17 mouse cellular contexts compared by ENCODE assay signal in genomic region chr3:130283011-130283760, GRCm38 (mm10).
DNase-seq lines count a peak whose midpoint lies in the region; ATAC-seq lines count a peak whose summit lies in the region.
"Had no signal": no experiment of that assay in that cellular context is flagged by ENCODE, and none has a peak within 500 bp of the region (broad histone marks: within the 10 kb centered on the region; RNA-seq: fewer than 3 reads in every experiment).

No protein-coding gene starts in this region.

- DNase-seq in cerebellum, postnatal 14 days, result peak; percentile 37 to 69
- DNase-seq in cerebellum, postnatal 4 days (ENCODE audit: low spot score in 2 of 2), result no peak
- peak; percentile 3 for DNase-seq in kidney, adult 9 months
- no peak for DNase-seq in kidney, adult 8-10 months
- DNase-seq in neural tube, embryonic 10.5 days (ENCODE audit: extremely low spot score, low spot score), result no peak
- DNase-seq: cerebellum, adult 9-10 months; forebrain, postnatal 0 days; left cerebral cortex, postnatal 4 days had no signal

- no peak overlapping the region for H3K4me3 ChIP-seq in neural tube, embryonic 15.5 days (replicated peaks)
- H3K4me3 ChIP-seq in midbrain, embryonic 16.5 days (ENCODE audit: low read depth, low read length), result no peak overlapping the region
- H3K4me3 ChIP-seq: embryonic facial prominence, embryonic 13.5 days; heart, embryonic 12.5 days; liver, embryonic 15.5 days; megakaryocyte, embryonic 14.5 days; stomach, embryonic 15.5 days had no signal

- no peaks in the 10 kb centered on the region for H3K27me3 ChIP-seq in neural tube, embryonic 15.5 days (replicated peaks)
- H3K27me3 ChIP-seq in midbrain, embryonic 16.5 days (ENCODE audit: control insufficient read depth, insufficient read depth, low read depth, low read length), result no peaks in the 10 kb centered on the region
- H3K27me3 ChIP-seq: embryonic facial prominence, embryonic 13.5 days; heart, embryonic 12.5 days; liver, embryonic 15.5 days; megakaryocyte, embryonic 14.5 days; Patski; stomach, embryonic 15.5 days had no signal

- no peaks in the 10 kb centered on the region for H3K9me3 ChIP-seq in neural tube, embryonic 15.5 days (replicated peaks)
- no peaks in the 10 kb centered on the region for H3K9me3 ChIP-seq in midbrain, embryonic 16.5 days (replicated peaks; ENCODE audit: control insufficient read depth, low read length, poor library complexity, severe bottlenecking)
- H3K9me3 ChIP-seq: embryonic facial prominence, embryonic 13.5 days; heart, embryonic 12.5 days; liver, embryonic 15.5 days; stomach, embryonic 15.5 days had no signal

- WGBS in neural tube, embryonic 15.5 days, result 46% methylated on average over 11 of the region's 11 CpGs
- WGBS in midbrain, embryonic 16.5 days, result 43% methylated on average over 11 of the region's 11 CpGs

- H3K36me3 ChIP-seq in neural tube, embryonic 15.5 days, result no peaks in the 10 kb centered on the region
- no peaks in the 10 kb centered on the region for H3K36me3 ChIP-seq in midbrain, embryonic 16.5 days (ENCODE audit: control insufficient read depth, insufficient read depth, low read length)
- H3K36me3 ChIP-seq: embryonic facial prominence, embryonic 13.5 days; heart, embryonic 12.5 days; liver, embryonic 15.5 days; stomach, embryonic 15.5 days had no signal

- H3K4me2 ChIP-seq in neural tube, embryonic 15.5 days, result no peak overlapping the region
- H3K4me2 ChIP-seq in midbrain, embryonic 16.5 days (ENCODE audit: low read length), result no peak overlapping the region
- H3K4me2 ChIP-seq: embryonic facial prominence, embryonic 13.5 days; heart, embryonic 12.5 days; liver, embryonic 15.5 days; stomach, embryonic 15.5 days had no signal

- peaks cover 24% of the 10 kb centered on the region for H3K4me1 ChIP-seq in neural tube, embryonic 15.5 days
- peaks cover 11% of the 10 kb centered on the region; the same call in 1 of the 2 replicates for H3K4me1 ChIP-seq in midbrain, embryonic 16.5 days (ENCODE audit: control insufficient read depth, insufficient read depth, low read length)
- H3K4me1 ChIP-seq: liver, embryonic 15.5 days; megakaryocyte, embryonic 14.5 days; stomach, embryonic 15.5 days had no signal

- no peak for ATAC-seq in neural tube, embryonic 15.5 days (ENCODE audit: low FRiP score)
- no peak for ATAC-seq in midbrain, embryonic 16.5 days
- no peak for ATAC-seq in erythroblast, adult 5-6 weeks (replicated peaks; ENCODE audit: low FRiP score, poor library complexity, severe bottlenecking)
- ATAC-seq: forebrain, postnatal 0 days; Patski had no signal

- peak overlapping the region; percentile 45 for H3K27ac ChIP-seq in neural tube, embryonic 15.5 days (replicated peaks)
- 0 out of 2 replicates have a peak overlapping the region, but pooled peaks have one; percentile 14 for H3K27ac ChIP-seq in midbrain, embryonic 16.5 days (ENCODE audit: low read length)
- H3K27ac ChIP-seq: embryonic facial prominence, embryonic 13.5 days; liver, embryonic 15.5 days; stomach, embryonic 15.5 days had no signal

- no peak overlapping the region for H3K9ac ChIP-seq in neural tube, embryonic 15.5 days (replicated peaks)
- no peak overlapping the region for H3K9ac ChIP-seq in midbrain, embryonic 16.5 days (ENCODE audit: low read depth, low read length)
- H3K9ac ChIP-seq: embryonic facial prominence, embryonic 13.5 days; forebrain, postnatal 0 days; heart, embryonic 12.5 days; liver, embryonic 15.5 days; stomach, embryonic 15.5 days had no signal

Comparison
In these comparisons a context has a peak if more than half of its experiments do, and no peak if none do; other contexts are left out.
1. DNase-seq: peak in cerebellum, postnatal 14 days (2 of 2) and kidney, adult 9 months (single experiment); none in cerebellum, postnatal 4 days (0 of 2), kidney, adult 8-10 months (0 of 2) and neural tube, embryonic 10.5 days (single experiment).